Mouse (Mus musculus): ENCODE results near the gene Kat8.

- TF ChIP-seq CTCF (IDR thresholded peaks at IDR 0.05; ENCODE audit: insufficient read depth, low read depth, low read length), result no peak
- no peak for TF ChIP-seq POLR2A (IDR thresholded peaks at IDR 0.05; ENCODE audit: insufficient read depth, low read depth, low read length)
These were observed 5.9 kb downstream of the Kat8 start for GRCm38 (mm10) chr7:127918203-127918602.

All from olfactory bulb, adult 2 months (tissue).